Mouse (Mus musculus): Measurements from ENCODE around the gene Cd59b. TPM values are rescaled to one million over a fixed set of nuclear protein-coding genes. Genes with fewer than 3 reads are reported as not detected.
"Not testable (repeated sequence)": the region's sequence is repeated elsewhere in the genome, so short reads cannot be mapped to it uniquely, and the experiment has no call there.

Cd59b gene
- polyA plus RNA-seq, 1 experiment = 1.2 TPM

GRCm38 (mm10) chr2:104114898-104115297 lies 45.2 kb downstream of the Cd59b start:
- H3K4me3 ChIP-seq (ENCODE audit: extremely low read depth, insufficient read depth, insufficient read length) = no peak overlapping the region
- H3K4me1 ChIP-seq (ENCODE audit: control insufficient read depth, insufficient read depth, insufficient read length) = no peaks in the 10 kb centered on the region
- 89% methylated on average over 3 of the region's 3 CpGs for WGBS
- no peak for TF ChIP-seq POLR2A (IDR thresholded peaks at IDR 0.05; ENCODE audit: low read depth, low read length)
- TF ChIP-seq CTCF (IDR thresholded peaks at IDR 0.05; ENCODE audit: extremely low read depth, insufficient read depth, insufficient read length, insufficient replicate concordance) = no peak
- no peak for DNase-seq (ENCODE audit: low read depth in 1 of 2, low spot score in 2 of 2)
- no peaks in the 10 kb centered on the region for H3K36me3 ChIP-seq (ENCODE audit: control insufficient read depth, insufficient read depth, low read length)
- H3K27ac ChIP-seq (ENCODE audit: insufficient read depth, low read length) = no peak overlapping the region
- 0 out of 2 replicates have a peak, but pooled peaks cover 1% of the 10 kb centered on the region for H3K27me3 ChIP-seq (ENCODE audit: control insufficient read depth, insufficient read depth, low read length)

- H3K4me3 ChIP-seq (ENCODE audit: extremely low read depth, insufficient read depth, insufficient read length); H3K27ac ChIP-seq (ENCODE audit: insufficient read depth, low read length); H3K36me3 ChIP-seq (ENCODE audit: control insufficient read depth, insufficient read depth, low read length); DNase-seq (ENCODE audit: low read depth in 1 of 2, low spot score in 2 of 2); H3K27me3 ChIP-seq (ENCODE audit: control insufficient read depth, insufficient read depth, low read length); H3K4me1 ChIP-seq (ENCODE audit: control insufficient read depth, insufficient read depth, insufficient read length): not testable (repeated sequence)
These were observed 47.5 kb downstream of the Cd59b start for GRCm38 (mm10) chr2:104117173-104117572.

GRCm38 (mm10) chr2:104119097-104119496 lies 49.4 kb downstream of the Cd59b start:
- H3K27ac ChIP-seq (ENCODE audit: insufficient read depth, low read length) = no peak overlapping the region
- 88% methylated on average over 1 of the region's 1 CpGs for WGBS
- H3K4me1 ChIP-seq (ENCODE audit: control insufficient read depth, insufficient read depth, insufficient read length) = peaks cover 4% of the 10 kb centered on the region; the same call in 1 of the 2 replicates
- no peak for DNase-seq (ENCODE audit: low read depth in 1 of 2, low spot score in 2 of 2)
- H3K36me3 ChIP-seq (ENCODE audit: control insufficient read depth, insufficient read depth, low read length) = no peaks in the 10 kb centered on the region
- no peak overlapping the region for H3K4me3 ChIP-seq (ENCODE audit: extremely low read depth, insufficient read depth, insufficient read length)
- peaks cover 9% of the 10 kb centered on the region for H3K27me3 ChIP-seq (ENCODE audit: control insufficient read depth, insufficient read depth, low read length)
- no peak for TF ChIP-seq CTCF (IDR thresholded peaks at IDR 0.05; ENCODE audit: extremely low read depth, insufficient read depth, insufficient read length, insufficient replicate concordance)
- TF ChIP-seq POLR2A (IDR thresholded peaks at IDR 0.05; ENCODE audit: low read depth, low read length) = no peak

GRCm38 (mm10) chr2:104120312-104120711 lies 50.7 kb downstream of the Cd59b start:
- no peaks in the 10 kb centered on the region for H3K36me3 ChIP-seq (ENCODE audit: control insufficient read depth, insufficient read depth, low read length)
- H3K27me3 ChIP-seq (ENCODE audit: control insufficient read depth, insufficient read depth, low read length) = peaks cover 9% of the 10 kb centered on the region
- WGBS = 94% methylated on average over 6 of the region's 6 CpGs
- no peak for DNase-seq (ENCODE audit: low read depth in 1 of 2, low spot score in 2 of 2)
- peaks cover 4% of the 10 kb centered on the region; the same call in 1 of the 2 replicates for H3K4me1 ChIP-seq (ENCODE audit: control insufficient read depth, insufficient read depth, insufficient read length)
- H3K4me3 ChIP-seq (ENCODE audit: extremely low read depth, insufficient read depth, insufficient read length) = no peak overlapping the region
- H3K27ac ChIP-seq (ENCODE audit: insufficient read depth, low read length) = no peak overlapping the region
- TF ChIP-seq POLR2A (IDR thresholded peaks at IDR 0.05; ENCODE audit: low read depth, low read length) (no peak), CTCF (IDR thresholded peaks at IDR 0.05; ENCODE audit: extremely low read depth, insufficient read depth, insufficient read length, insufficient replicate concordance) (no peak)

GRCm38 (mm10) chr2:104121681-104122504 lies 52.2 kb downstream of the Cd59b start:
- H3K27ac ChIP-seq (ENCODE audit: insufficient read depth, low read length) = peak overlapping the region; percentile 38; the same call in 1 of the 2 replicates
- whole genome bisulfite sequencing = 78% methylated on average over 8 of the region's 8 CpGs
- no peak for DNase-seq (ENCODE audit: low read depth in 1 of 2, low spot score in 2 of 2)

GRCm38 (mm10) chr2:104122505-104123378 lies 53.1 kb downstream of the Cd59b start, which contains the start of gene A930018P22Rik:
Gene A930018P22Rik (plus strand): TSS chr2:104122769.
- peak; percentile 25 to 69 for DNase-seq (ENCODE audit: low read depth in 1 of 2, low spot score in 2 of 2)
- TF ChIP-seq CTCF (IDR thresholded peaks at IDR 0.05; ENCODE audit: extremely low read depth, insufficient read depth, insufficient read length, insufficient replicate concordance) (no peak), POLR2A (IDR thresholded peaks at IDR 0.05; ENCODE audit: low read depth, low read length) (no peak)
- 1% methylated on average over 74 of the region's 74 CpGs for WGBS
- Histone ChIP-seq H3K4me3 (ENCODE audit: extremely low read depth, insufficient read depth, insufficient read length) (peak within 1 kb of the TSS; percentile 66), H3K36me3 (ENCODE audit: control insufficient read depth, insufficient read depth, low read length) (no peaks in the 10 kb centered on the region), H3K27ac (ENCODE audit: insufficient read depth, low read length) (peak within 1 kb of the TSS; percentile 38; the same call in 1 of the 2 replicates), H3K4me1 (ENCODE audit: control insufficient read depth, insufficient read depth, insufficient read length) (peaks cover 4% of the 10 kb centered on the region; the same call in 1 of the 2 replicates), H3K27me3 (ENCODE audit: control insufficient read depth, insufficient read depth, low read length) (peaks cover 9% of the 10 kb centered on the region)

More at GRCm38 (mm10) chr2:104121681-104122504, 52.2 kb downstream of the Cd59b start:
- no peaks in the 10 kb centered on the region for H3K36me3 ChIP-seq (ENCODE audit: control insufficient read depth, insufficient read depth, low read length)
- TF ChIP-seq CTCF (IDR thresholded peaks at IDR 0.05; ENCODE audit: extremely low read depth, insufficient read depth, insufficient read length, insufficient replicate concordance) (no peak), POLR2A (IDR thresholded peaks at IDR 0.05; ENCODE audit: low read depth, low read length) (no peak)
- peaks cover 4% of the 10 kb centered on the region; the same call in 1 of the 2 replicates for H3K4me1 ChIP-seq (ENCODE audit: control insufficient read depth, insufficient read depth, insufficient read length)
- H3K27me3 ChIP-seq (ENCODE audit: control insufficient read depth, insufficient read depth, low read length) = peaks cover 9% of the 10 kb centered on the region
- H3K4me3 ChIP-seq (ENCODE audit: extremely low read depth, insufficient read depth, insufficient read length) = peak overlapping the region; percentile 66; the same call in 1 of the 2 replicates

Data from spleen, adult 2 months (tissue).